Comparison of ENCODE assay signal across 12 mouse cellular contexts in genomic region chr6:39274774-39275502, GRCm38 (mm10).
DNase-seq lines count a peak whose midpoint lies in the region; ATAC-seq lines count a peak whose summit lies in the region.
"Had no signal": no experiment of that assay in that cellular context is flagged by ENCODE, and none has a peak within 500 bp of the region (broad histone marks: within the 10 kb centered on the region; RNA-seq: fewer than 3 reads in every experiment).

No protein-coding gene starts in this region.

- DNase-seq in layer of hippocampus, adult 18-20 months (ENCODE audit: low spot score in 2 of 2), result peak; percentile 35 to 79
- no peak for DNase-seq in layer of hippocampus, adult 9-10 months (ENCODE audit: low spot score)
- peak; percentile 74 for DNase-seq in CD4-positive, CD25-positive, alpha-beta regulatory T cell, adult 2 months (ENCODE audit: low read depth, low spot score)
- no peak for DNase-seq in left cerebral cortex, adult 11 months (ENCODE audit: low spot score)
- no peak for DNase-seq in liver
- DNase-seq: cerebellum, adult 8-10 months; right cerebral cortex, postnatal 4 days had no signal

- H3K4me1 ChIP-seq in midbrain, embryonic 15.5 days, result no peaks in the 10 kb centered on the region

- no peak overlapping the region for H3K4me3 ChIP-seq in midbrain, embryonic 15.5 days
- H3K4me3 ChIP-seq: heart, adult 2 months had no signal

- H3K4me2 ChIP-seq in midbrain, embryonic 15.5 days, result no peak overlapping the region

- WGBS in midbrain, embryonic 15.5 days, result 87% methylated on average over 12 of the region's 12 CpGs

- H3K36me3 ChIP-seq in midbrain, embryonic 15.5 days (replicated peaks), result no peaks in the 10 kb centered on the region

- no peaks in the 10 kb centered on the region for H3K27me3 ChIP-seq in midbrain, embryonic 15.5 days (replicated peaks)

- no peak overlapping the region for H3K27ac ChIP-seq in midbrain, embryonic 15.5 days
- H3K27ac ChIP-seq: heart, adult 2 months; kidney, postnatal 0 days had no signal

- H3K9me3 ChIP-seq in midbrain, embryonic 15.5 days, result no peaks in the 10 kb centered on the region

- H3K9ac ChIP-seq in midbrain, embryonic 15.5 days, result no peak overlapping the region

- peak; percentile 42; the same call in 1 of the 2 replicates for ATAC-seq in common myeloid progenitor, adult 5-6 weeks (replicated peaks; ENCODE audit: low read depth, poor library complexity, severe bottlenecking)
- peak; percentile 66 for ATAC-seq in megakaryocyte, adult 5-6 weeks (ENCODE audit: poor library complexity, severe bottlenecking)
- no peak for ATAC-seq in midbrain, embryonic 15.5 days (replicated peaks)

Comparison
In these comparisons a context has a peak if more than half of its experiments do, and no peak if none do; other contexts are left out.
1. DNase-seq: peak in layer of hippocampus, adult 18-20 months (2 of 2) and CD4-positive, CD25-positive, alpha-beta regulatory T cell, adult 2 months (single experiment); none in layer of hippocampus, adult 9-10 months (single experiment), left cerebral cortex, adult 11 months (single experiment) and liver (single experiment).